26 mouse cellular contexts compared by ENCODE assay signal in the genomic region with DNA sequence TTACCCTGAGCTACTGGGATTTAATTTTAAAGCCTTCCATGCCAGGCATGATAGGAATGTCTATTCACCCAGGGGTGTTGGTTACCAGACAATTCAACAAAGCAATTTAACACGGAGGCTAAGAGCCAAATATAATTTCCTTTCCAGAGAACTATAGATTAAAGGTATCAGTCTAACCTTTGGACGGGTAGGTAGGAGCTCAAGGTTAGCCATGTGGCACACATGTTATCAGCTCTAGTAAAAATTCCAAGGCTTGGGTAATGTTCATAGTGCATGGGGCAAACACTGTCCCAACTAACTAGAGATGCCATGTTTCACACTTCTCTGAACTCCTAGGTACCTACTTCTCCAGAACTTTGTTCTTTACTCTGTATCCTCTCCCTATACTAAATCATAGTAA. TPM values are rescaled to one million over a fixed set of nuclear protein-coding genes. Genes with fewer than 3 reads are reported as not detected.
DNase-seq lines count a peak whose midpoint lies in the region; ATAC-seq and TF ChIP-seq lines count a peak whose summit lies in the region.
"Had no signal": no experiment of that assay in that cellular context is flagged by ENCODE, and none has a peak within 500 bp of the region (broad histone marks: within the 10 kb centered on the region; RNA-seq: fewer than 3 reads in every experiment).

No protein-coding gene starts in this region.

- no peak overlapping the region for H3K9ac ChIP-seq in liver, postnatal 0 days (replicated peaks)
- H3K9ac ChIP-seq in liver, embryonic 12.5 days, result no peak overlapping the region
- H3K9ac ChIP-seq in stomach, embryonic 16.5 days (ENCODE audit: low read length), result no peak overlapping the region
- H3K9ac ChIP-seq: embryonic facial prominence, embryonic 12.5 days; embryonic facial prominence, embryonic 15.5 days; forebrain, embryonic 15.5 days; heart, embryonic 13.5 days; hindbrain, embryonic 14.5 days had no signal

- peaks cover 12% of the 10 kb centered on the region; the same call in 1 of the 2 replicates for H3K4me1 ChIP-seq in liver, postnatal 0 days (ENCODE audit: insufficient read depth)
- H3K4me1 ChIP-seq in liver, embryonic 12.5 days, result 0 out of 2 replicates have a peak, but pooled peaks cover 11% of the 10 kb centered on the region
- H3K4me1 ChIP-seq in stomach, embryonic 16.5 days (ENCODE audit: control insufficient read depth, insufficient read depth, low read length), result peaks cover 8% of the 10 kb centered on the region
- H3K4me1 ChIP-seq: embryonic facial prominence, embryonic 12.5 days; embryonic facial prominence, embryonic 15.5 days; forebrain, embryonic 15.5 days had no signal

- H3K9me3 ChIP-seq in liver, postnatal 0 days (ENCODE audit: low read length), result no peaks in the 10 kb centered on the region
- H3K9me3 ChIP-seq in liver, embryonic 12.5 days (replicated peaks), result no peaks in the 10 kb centered on the region
- no peaks in the 10 kb centered on the region for H3K9me3 ChIP-seq in stomach, embryonic 16.5 days (replicated peaks; ENCODE audit: control insufficient read depth, low read length)
- H3K9me3 ChIP-seq: embryonic facial prominence, embryonic 12.5 days; embryonic facial prominence, embryonic 15.5 days; forebrain, embryonic 15.5 days; heart, embryonic 10.5 days; heart, embryonic 13.5 days had no signal

- H3K27me3 ChIP-seq in liver, postnatal 0 days (ENCODE audit: insufficient read depth, low read length), result no peaks in the 10 kb centered on the region
- H3K27me3 ChIP-seq in liver, embryonic 12.5 days (replicated peaks), result no peaks in the 10 kb centered on the region
- H3K27me3 ChIP-seq in stomach, embryonic 16.5 days (ENCODE audit: control insufficient read depth, insufficient read depth, low read length), result no peaks in the 10 kb centered on the region
- H3K27me3 ChIP-seq: embryonic facial prominence, embryonic 12.5 days; embryonic facial prominence, embryonic 15.5 days; forebrain, embryonic 15.5 days; heart, embryonic 13.5 days had no signal

- 68% methylated on average over 2 of the region's 2 CpGs for WGBS in liver, postnatal 0 days (ENCODE audit: insufficient replicate concordance)
- 53% methylated on average over 2 of the region's 2 CpGs for WGBS in liver, embryonic 12.5 days (ENCODE audit: insufficient replicate concordance)
- 23% methylated on average over 2 of the region's 2 CpGs for WGBS in large intestine, adult 2 months
- 50% methylated on average over 2 of the region's 2 CpGs for WGBS in stomach, embryonic 16.5 days

- no peak for TF ChIP-seq EP300 in liver, postnatal 0 days (IDR thresholded peaks at IDR 0.05; ENCODE audit: low read depth)

- no peak overlapping the region for H3K4me2 ChIP-seq in liver, postnatal 0 days (ENCODE audit: low read depth, low read length)
- no peak overlapping the region for H3K4me2 ChIP-seq in liver, embryonic 12.5 days
- no peak overlapping the region for H3K4me2 ChIP-seq in stomach, embryonic 16.5 days (ENCODE audit: low read depth, low read length)
- H3K4me2 ChIP-seq: embryonic facial prominence, embryonic 12.5 days; embryonic facial prominence, embryonic 15.5 days; forebrain, embryonic 15.5 days; heart, embryonic 13.5 days; hindbrain, embryonic 14.5 days had no signal

- peak; percentile 67 for ATAC-seq in liver, postnatal 0 days
- ATAC-seq in liver, embryonic 12.5 days, result no peak
- no peak for ATAC-seq in stomach, embryonic 16.5 days (ENCODE audit: insufficient read depth, low FRiP score)
- ATAC-seq: activated CD4-positive, CD25-positive, alpha-beta regulatory T cell, adult 4 months; forebrain, embryonic 15.5 days had no signal

- no peak overlapping the region for H3K27ac ChIP-seq in liver, postnatal 0 days (ENCODE audit: low read depth)
- H3K27ac ChIP-seq in liver, embryonic 12.5 days, result no peak overlapping the region
- H3K27ac ChIP-seq in stomach, embryonic 16.5 days (ENCODE audit: low read length), result peak overlapping the region; percentile 78
- H3K27ac ChIP-seq: embryonic facial prominence, embryonic 12.5 days; embryonic facial prominence, embryonic 15.5 days; forebrain, embryonic 15.5 days; heart, adult 2 months; heart, embryonic 10.5 days; heart, embryonic 13.5 days; hindbrain, embryonic 14.5 days had no signal

- TF ChIP-seq CTCF in liver, postnatal 0 days (IDR thresholded peaks at IDR 0.05; ENCODE audit: low read depth), result no peak

- no peak for DNase-seq in liver, postnatal 0 days
- peak; percentile 88 for DNase-seq in large intestine, adult 2 months (ENCODE audit: low read depth, low spot score)
- no peak for DNase-seq in adrenal gland, postnatal 36 days
- no peak for DNase-seq in layer of hippocampus, postnatal 14 days (ENCODE audit: low spot score in 2 of 2)
- no peak for DNase-seq in kidney, postnatal 36 days
- DNase-seq: adrenal gland, adult 8-10 months; adrenal gland, postnatal 25 days; cerebellum, adult 2 months; cerebellum, adult 9-11 months; cerebellum, postnatal 25 days; gastrocnemius, postnatal 10 days; gastrocnemius, postnatal 36 days; heart, adult 2 months; heart, postnatal 14 days; heart, postnatal 4 days had no signal

- H3K36me3 ChIP-seq in liver, postnatal 0 days (replicated peaks; ENCODE audit: insufficient read depth, low read length), result no peaks in the 10 kb centered on the region
- H3K36me3 ChIP-seq in liver, embryonic 12.5 days, result no peaks in the 10 kb centered on the region
- H3K36me3 ChIP-seq in stomach, embryonic 16.5 days (ENCODE audit: control insufficient read depth, insufficient read depth, low read length), result no peaks in the 10 kb centered on the region
- H3K36me3 ChIP-seq: embryonic facial prominence, embryonic 12.5 days; embryonic facial prominence, embryonic 15.5 days; forebrain, embryonic 15.5 days; heart, embryonic 10.5 days; heart, embryonic 13.5 days had no signal

- no peak overlapping the region for H3K4me3 ChIP-seq in liver, postnatal 0 days (ENCODE audit: low read depth, low read length)
- H3K4me3 ChIP-seq in liver, embryonic 12.5 days, result no peak overlapping the region
- H3K4me3 ChIP-seq in stomach, embryonic 16.5 days (replicated peaks; ENCODE audit: low read length), result no peak overlapping the region
- H3K4me3 ChIP-seq: embryonic facial prominence, embryonic 12.5 days; embryonic facial prominence, embryonic 15.5 days; forebrain, embryonic 15.5 days; heart, adult 2 months; heart, embryonic 10.5 days; heart, embryonic 13.5 days had no signal

RNA-seq across cellular contexts. Expression of a gene that starts 13.6 kb away (rescaled TPM):
- 1.1 and 1.5 TPM in 2 replicates for polyA plus RNA-seq in liver, postnatal 0 days (2015; fragmentation: Nextera tagmentation; extraction: Ambion mirVana)
- 1.1 and 1.3 TPM in 2 replicates for polyA plus RNA-seq in liver, embryonic 12.5 days (2016; fragmentation: Nextera tagmentation; extraction: Ambion mirVana)
- 3.1 and 4.7 TPM in 2 replicates for polyA plus RNA-seq in large intestine, adult 2 months (2012; rRNA removed)
- 0.59 and 0.91 TPM in 2 replicates for polyA plus RNA-seq in stomach, embryonic 16.5 days (2015; fragmentation: Nextera tagmentation; extraction: Ambion mirVana)
- total RNA-seq in adrenal gland, postnatal 36 days (2021), result 1 to 10 TPM; 2.3 to 4.5 TPM
- total RNA-seq in layer of hippocampus, postnatal 14 days (2021), result not detected
- total RNA-seq: common myeloid progenitor, adult 5-6 weeks; granulocyte monocyte progenitor cell, adult 5-6 weeks had no signal
- polyA plus RNA-seq: forebrain, embryonic 15.5 days had no signal

RNA-seq across cellular contexts. Expression of a gene that starts 20.0 kb away (rescaled TPM):
- polyA plus RNA-seq in liver, postnatal 0 days (2015; fragmentation: Nextera tagmentation; extraction: Ambion mirVana), result 0.32 and 0.73 TPM in 2 replicates
- 3.9 and 4.2 TPM in 2 replicates for polyA plus RNA-seq in liver, embryonic 12.5 days (2016; fragmentation: Nextera tagmentation; extraction: Ambion mirVana)
- polyA plus RNA-seq in large intestine, adult 2 months (2012; rRNA removed), result 109 and 288 TPM in 2 replicates
- 51.6 and 55.3 TPM in 2 replicates for polyA plus RNA-seq in stomach, embryonic 16.5 days (2015; fragmentation: Nextera tagmentation; extraction: Ambion mirVana)
- total RNA-seq in adrenal gland, postnatal 36 days (2021), result 1 to 10 TPM; 1.6 to 1.8 TPM
- total RNA-seq in layer of hippocampus, postnatal 14 days (2021), result 1 to 10 TPM; 7.2 to 8.9 TPM
- total RNA-seq: granulocyte monocyte progenitor cell, adult 5-6 weeks had no signal
- polyA plus RNA-seq: activated CD4-positive, CD25-positive, alpha-beta regulatory T cell, adult 4 months had no signal

RNA-seq across cellular contexts. Expression of a gene that starts 38.2 kb away (rescaled TPM):
- 104 and 105 TPM in 2 replicates for polyA plus RNA-seq in liver, postnatal 0 days (2015; fragmentation: Nextera tagmentation; extraction: Ambion mirVana)
- 177 and 178 TPM in 2 replicates for polyA plus RNA-seq in liver, embryonic 12.5 days (2016; fragmentation: Nextera tagmentation; extraction: Ambion mirVana)
- polyA plus RNA-seq in large intestine, adult 2 months (2012; rRNA removed), result 301 and 312 TPM in 2 replicates
- 377 and 446 TPM in 2 replicates for polyA plus RNA-seq in stomach, embryonic 16.5 days (2015; fragmentation: Nextera tagmentation; extraction: Ambion mirVana)
- total RNA-seq in adrenal gland, postnatal 36 days (2021), result 10 to 100 TPM; 90.5 to 91.7 TPM
- total RNA-seq in layer of hippocampus, postnatal 14 days (2021), result 10 to 100 TPM; 14.1 to 15.6 TPM

RNA-seq across cellular contexts. Expression of a gene that starts 59.0 kb away (rescaled TPM):
- polyA plus RNA-seq in liver, postnatal 0 days (2015; fragmentation: Nextera tagmentation; extraction: Ambion mirVana), result 0.32 and 0.37 TPM in 2 replicates
- 0.55 and 0.79 TPM in 2 replicates for polyA plus RNA-seq in liver, embryonic 12.5 days (2016; fragmentation: Nextera tagmentation; extraction: Ambion mirVana)
- 0.10 and 0.21 TPM in 2 replicates for polyA plus RNA-seq in large intestine, adult 2 months (2012; rRNA removed)
- 2.6 and 3.1 TPM in 2 replicates for polyA plus RNA-seq in stomach, embryonic 16.5 days (2015; fragmentation: Nextera tagmentation; extraction: Ambion mirVana)
- under 1 TPM; 0.30 to 0.89 TPM for total RNA-seq in adrenal gland, postnatal 36 days (2021)
- 1 to 10 TPM; 2.7 to 4.4 TPM for total RNA-seq in layer of hippocampus, postnatal 14 days (2021)

Comparison
In these comparisons a context has a peak if more than half of its experiments do, and no peak if none do; other contexts are left out.
1. RNA of a gene that starts 20.0 kb away (polyA plus RNA-seq): 109 to 288 TPM in large intestine, adult 2 months and 51.6 to 55.3 TPM in stomach, embryonic 16.5 days; 3.9 to 4.2 TPM in liver, embryonic 12.5 days and 0.32 to 0.73 TPM in liver, postnatal 0 days; every median in the first group is over 10 times any median in the second.